Mouse (Mus musculus) testis, adult 2 months (tissue): ENCODE data around the gene Bcl2a1d. TPM values are rescaled to one million over a fixed set of nuclear protein-coding genes. Genes with fewer than 3 reads are reported as not detected.
"Not testable (repeated sequence)": the region's sequence is repeated elsewhere in the genome, so short reads cannot be mapped to it uniquely, and the experiment has no call there.

ENCODE experiments used
- H3K27ac ChIP-seq: fragments of 200-500 bp; 2 replicates; pipeline ENCODE4 v1.5.1; 2012; ENCODE audit warnings: low read depth, low read length; ENCODE audit not compliant: control insufficient read depth, insufficient read depth
- H3K27me3 ChIP-seq: fragments of 200-500 bp; 2 replicates; pipeline ENCODE4 v1.6.1; 2012; ENCODE audit warnings: mild to moderate bottlenecking, low read length, moderate library complexity; ENCODE audit not compliant: control insufficient read depth, insufficient read depth
- H3K36me3 ChIP-seq: fragments of 200-500 bp; 2 replicates; pipeline ENCODE4 v1.6.1; 2012; ENCODE audit warnings: mild to moderate bottlenecking, low read length; ENCODE audit not compliant: control insufficient read depth, insufficient read depth
- H3K4me1 ChIP-seq: fragments of 200-500 bp; 2 replicates; pipeline ENCODE4 v1.6.1; 2012; ENCODE audit warnings: low read length; ENCODE audit not compliant: control insufficient read depth, insufficient read depth
- H3K4me3 ChIP-seq: fragments of 200-500 bp; 2 replicates; pipeline ENCODE4 v1.5.1; 2012; ENCODE audit warnings: low read depth, mild to moderate bottlenecking, low read length, moderate library complexity, mixed read lengths; ENCODE audit not compliant: control insufficient read depth
- polyA plus RNA-seq: library from polyadenylated mRNA; depleted of rRNA; stranded (reverse); fragments of >200 nt; gene quantifications from 2 replicates; pipeline ENCODE4 v1.2.3, GENCODE M21; 2012; rRNA removed

The Bcl2a1d gene
- polyA plus RNA-seq = not detected in 2 replicates

DNA sequence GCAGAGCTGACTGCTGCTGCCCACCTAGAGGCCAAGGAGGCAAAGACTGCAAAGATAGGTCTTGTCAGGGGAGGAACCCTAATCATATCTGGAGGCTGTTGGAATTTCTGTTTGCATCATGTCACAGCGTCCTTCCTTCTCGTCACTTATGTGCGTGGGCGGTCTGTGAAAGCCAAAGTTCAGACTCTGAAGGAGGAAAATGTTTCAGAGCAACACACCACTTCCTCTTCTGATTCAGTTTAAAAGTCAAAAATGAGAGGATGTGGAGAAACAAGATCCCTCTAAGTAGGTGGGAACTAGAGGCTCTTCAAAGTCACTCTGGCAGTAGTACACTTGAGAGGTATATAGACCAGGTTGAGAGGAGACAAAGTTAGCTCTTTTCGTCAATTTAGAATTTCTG, at the start of gene Bcl2a1d:
Gene Bcl2a1d (minus strand): TSS at position 187 of the 400 bp plus-strand sequence.
- not testable (repeated sequence) for H3K36me3 ChIP-seq, H3K4me1 ChIP-seq, H3K4me3 ChIP-seq, H3K27ac ChIP-seq, H3K27me3 ChIP-seq

DNA sequence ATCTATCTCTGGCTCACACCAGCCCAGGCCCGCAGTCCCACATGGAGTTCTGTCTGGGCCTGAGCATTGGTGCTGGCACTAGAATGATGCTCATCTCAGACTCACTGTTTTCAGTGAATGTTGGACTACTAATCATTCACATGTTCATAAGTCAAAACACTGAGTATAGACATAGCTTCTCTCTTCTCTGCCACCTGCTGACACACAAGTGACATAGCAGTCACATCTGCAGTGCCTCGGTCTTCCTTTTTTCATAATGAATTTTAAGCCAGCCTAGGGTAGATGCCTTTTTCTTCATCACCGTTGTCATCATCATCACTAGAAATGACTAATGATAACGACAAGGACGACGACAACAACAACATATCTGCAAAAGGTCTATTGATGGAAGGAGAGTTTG, 38.5 kb upstream of the Bcl2a1d start:
- H3K4me3 ChIP-seq, H3K27me3 ChIP-seq, H3K4me1 ChIP-seq, H3K36me3 ChIP-seq, H3K27ac ChIP-seq: not testable (repeated sequence)

DNA sequence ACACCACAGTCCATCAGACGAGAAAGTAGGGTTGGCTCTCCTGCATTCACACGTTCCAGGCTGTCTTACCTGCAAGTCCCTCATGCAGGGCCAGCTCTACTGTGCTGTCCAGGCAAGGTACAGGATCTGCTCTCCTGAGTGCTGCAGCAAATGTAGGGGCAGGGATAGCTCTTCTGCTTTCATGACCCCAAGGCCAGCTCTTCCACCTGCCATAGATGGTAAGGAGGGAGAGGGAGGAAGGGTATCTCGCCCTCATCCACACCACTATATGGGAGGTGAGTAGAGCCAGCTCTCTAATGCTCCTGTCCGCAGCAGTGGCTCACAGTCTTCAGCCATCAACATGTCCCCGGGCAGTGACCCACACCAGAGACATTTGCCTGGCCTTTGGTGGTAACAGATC, 37.8 kb upstream of the Bcl2a1d start:
- H3K27ac ChIP-seq, H3K27me3 ChIP-seq, H3K4me1 ChIP-seq, H3K4me3 ChIP-seq, H3K36me3 ChIP-seq: not testable (repeated sequence)

DNA sequence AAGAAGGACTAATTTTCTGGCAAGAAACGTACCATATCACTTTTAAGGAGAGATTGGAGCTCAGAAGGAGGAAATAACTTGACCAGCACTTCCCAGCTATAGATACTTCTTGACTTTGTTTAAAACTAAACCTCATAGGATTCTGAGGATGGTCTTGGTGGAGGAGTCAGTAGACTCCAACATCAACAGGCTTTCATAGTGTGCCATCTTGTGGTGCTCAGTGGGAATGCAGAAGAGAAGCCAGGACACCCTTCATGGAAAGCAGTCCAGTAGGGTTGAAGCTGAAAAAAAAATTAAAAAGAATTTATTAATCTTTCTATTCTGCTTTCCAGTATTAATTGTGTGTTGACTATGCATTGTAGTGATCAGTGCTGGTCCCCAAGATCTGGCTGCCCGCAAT, 15.0 kb upstream of the Bcl2a1d start:
- not testable (repeated sequence) for H3K27ac ChIP-seq, H3K4me3 ChIP-seq, H3K4me1 ChIP-seq, H3K36me3 ChIP-seq, H3K27me3 ChIP-seq

DNA sequence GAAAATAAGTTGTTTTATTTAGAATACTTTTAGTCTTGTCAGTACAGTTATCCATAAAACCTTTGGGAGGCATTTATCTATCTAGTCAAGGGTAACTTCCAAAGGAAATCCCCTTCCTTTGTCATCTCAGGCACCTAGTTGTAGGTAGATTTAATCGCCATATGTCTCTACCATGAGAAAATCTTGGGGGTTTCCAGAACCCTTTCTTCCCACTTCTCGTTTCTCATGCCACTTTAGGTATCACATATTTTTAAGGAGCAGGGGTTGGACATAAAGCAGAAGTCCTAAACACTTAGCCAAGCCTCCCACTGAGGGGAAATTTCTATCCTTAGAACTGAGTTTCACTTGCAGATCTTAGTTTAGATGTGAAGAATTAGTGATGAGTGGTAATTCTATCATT, 14.3 kb upstream of the Bcl2a1d start:
- not testable (repeated sequence) for H3K36me3 ChIP-seq, H3K27me3 ChIP-seq, H3K4me1 ChIP-seq, H3K27ac ChIP-seq, H3K4me3 ChIP-seq

- not testable (repeated sequence) for H3K4me1 ChIP-seq
Measured at GRCm38 (mm10) chr9:88735289-88735688, 3.6 kb upstream of the Bcl2a1d start.

DNA sequence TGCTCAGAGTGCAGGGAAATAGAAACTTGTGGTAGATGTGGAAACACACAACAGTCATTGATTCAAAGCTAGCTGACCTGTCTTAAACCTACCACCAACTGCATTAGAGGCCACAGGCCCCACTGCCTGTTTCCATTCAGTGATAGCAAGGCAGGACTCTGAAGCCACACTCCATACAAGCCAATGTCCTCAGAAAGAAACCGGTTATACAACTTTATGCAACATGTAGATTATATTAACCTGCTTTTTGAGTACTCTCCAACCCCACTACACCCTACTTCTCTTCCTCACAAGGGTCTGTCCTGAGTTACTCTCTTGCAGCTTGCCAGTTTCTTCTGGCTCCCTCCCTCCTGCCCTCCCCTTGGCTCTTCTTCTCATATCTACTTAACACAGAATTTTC, 1.5 kb upstream of the Bcl2a1d start:
- H3K4me3 ChIP-seq, H3K4me1 ChIP-seq, H3K27ac ChIP-seq, H3K27me3 ChIP-seq, H3K36me3 ChIP-seq: not testable (repeated sequence)

More at GRCm38 (mm10) chr9:88735289-88735688, 3.6 kb upstream of the Bcl2a1d start:
- not testable (repeated sequence) for H3K36me3 ChIP-seq, H3K27me3 ChIP-seq, H3K4me3 ChIP-seq, H3K27ac ChIP-seq

DNA sequence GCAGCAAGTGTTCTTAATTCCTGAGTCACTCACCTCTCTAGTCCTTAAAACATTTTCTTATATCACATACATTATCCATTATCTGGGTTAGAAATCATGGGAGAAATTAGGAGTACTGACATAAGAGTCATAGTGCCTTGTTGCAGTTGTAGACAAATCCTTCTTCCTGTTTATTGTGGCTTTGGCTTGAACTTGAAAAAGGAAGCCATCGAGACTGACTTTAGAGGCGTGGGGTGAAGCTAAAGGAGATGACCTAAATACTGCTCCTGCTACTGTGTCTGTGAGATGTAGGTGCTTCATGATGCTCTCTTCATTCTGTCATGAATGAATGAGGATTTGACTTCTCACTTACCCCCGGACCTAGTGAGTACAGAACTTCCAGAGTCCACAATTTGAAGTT, 620 bp upstream of the Bcl2a1d start:
- not testable (repeated sequence) for H3K4me1 ChIP-seq, H3K27ac ChIP-seq, H3K27me3 ChIP-seq, H3K4me3 ChIP-seq, H3K36me3 ChIP-seq

GRCm38 (mm10) chr9:88728311-88728710, 3.4 kb downstream of the Bcl2a1d start:
- not testable (repeated sequence) for H3K36me3 ChIP-seq, H3K4me1 ChIP-seq, H3K27ac ChIP-seq, H3K4me3 ChIP-seq, H3K27me3 ChIP-seq

GRCm38 (mm10) chr9:88721628-88722027, 10.1 kb downstream of the Bcl2a1d start:
- H3K4me1 ChIP-seq, H3K4me3 ChIP-seq, H3K27ac ChIP-seq, H3K36me3 ChIP-seq, H3K27me3 ChIP-seq: not testable (repeated sequence)

- Histone ChIP-seq H3K4me3 (peak within 1 kb of the TSS; percentile 68), H3K27ac (peak within 1 kb of the TSS; percentile 49; the same call in 1 of the 2 replicates)
- H3K4me1 ChIP-seq, H3K36me3 ChIP-seq, H3K27me3 ChIP-seq: not testable (repeated sequence)
Measured at GRCm38 (mm10) chr9:88719989-88720537, 11.7 kb downstream of the Bcl2a1d start, which contains the start of gene Mthfsl. TSS of gene Mthfsl (minus strand) at chr9:88720296.
